Mouse (Mus musculus): ENCODE measurements around the gene Tmx2. TPM values are rescaled to one million over a fixed set of nuclear protein-coding genes. Genes with fewer than 3 reads are reported as not detected.

Gene Tmx2
- polyA plus RNA-seq, 1 experiment from 2014 or later = 125 TPM

DNA sequence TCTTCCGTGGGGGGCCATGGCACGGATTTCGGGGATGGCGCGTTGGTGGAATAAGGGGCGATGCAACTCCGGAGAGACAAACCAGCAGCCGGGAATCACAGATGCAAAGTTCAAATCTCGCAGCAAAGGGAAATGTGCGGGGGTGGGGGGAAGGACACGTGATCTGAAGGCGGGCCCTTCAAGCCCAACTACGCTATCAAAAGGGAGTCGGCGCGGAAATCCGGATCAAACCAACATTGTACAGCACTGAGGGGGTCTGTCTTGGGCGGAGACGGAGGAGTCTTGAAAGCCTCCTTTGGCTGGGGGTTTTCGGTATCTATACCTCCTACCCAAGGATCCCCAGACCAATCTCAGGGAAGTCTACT is 8.4 kb downstream of the Tmx2 start, which contains the start of gene Selenoh:
Gene Selenoh, minus strand, starts transcription at position 202 of the 365 bp plus-strand sequence.
- H3K9ac ChIP-seq (ENCODE audit: low read length) = peak within 1 kb of the TSS; percentile 94
- peak within 1 kb of the TSS; percentile 91 for H3K27ac ChIP-seq (ENCODE audit: low read length)
- H3K27me3 ChIP-seq (ENCODE audit: control insufficient read depth, insufficient read depth, low read length) = no peaks in the 10 kb centered on the region
- H3K9me3 ChIP-seq (replicated peaks; ENCODE audit: control insufficient read depth, low read length) = no peaks in the 10 kb centered on the region
- peak; percentile 94 for ATAC-seq (ENCODE audit: insufficient read depth, low FRiP score)
- peaks cover 4% of the 10 kb centered on the region; the same call in 1 of the 2 replicates for H3K36me3 ChIP-seq (ENCODE audit: control insufficient read depth, insufficient read depth, low read length)
- WGBS = under 1% methylated on average over 20 of the region's 20 CpGs
- H3K4me2 ChIP-seq (ENCODE audit: low read depth, low read length) = peak within 1 kb of the TSS; percentile 78
- peak within 1 kb of the TSS; percentile 87 for H3K4me3 ChIP-seq (replicated peaks; ENCODE audit: low read length)
- H3K4me1 ChIP-seq (ENCODE audit: control insufficient read depth, insufficient read depth, low read length) = peaks cover 12% of the 10 kb centered on the region; the same call in 1 of the 2 replicates

DNA sequence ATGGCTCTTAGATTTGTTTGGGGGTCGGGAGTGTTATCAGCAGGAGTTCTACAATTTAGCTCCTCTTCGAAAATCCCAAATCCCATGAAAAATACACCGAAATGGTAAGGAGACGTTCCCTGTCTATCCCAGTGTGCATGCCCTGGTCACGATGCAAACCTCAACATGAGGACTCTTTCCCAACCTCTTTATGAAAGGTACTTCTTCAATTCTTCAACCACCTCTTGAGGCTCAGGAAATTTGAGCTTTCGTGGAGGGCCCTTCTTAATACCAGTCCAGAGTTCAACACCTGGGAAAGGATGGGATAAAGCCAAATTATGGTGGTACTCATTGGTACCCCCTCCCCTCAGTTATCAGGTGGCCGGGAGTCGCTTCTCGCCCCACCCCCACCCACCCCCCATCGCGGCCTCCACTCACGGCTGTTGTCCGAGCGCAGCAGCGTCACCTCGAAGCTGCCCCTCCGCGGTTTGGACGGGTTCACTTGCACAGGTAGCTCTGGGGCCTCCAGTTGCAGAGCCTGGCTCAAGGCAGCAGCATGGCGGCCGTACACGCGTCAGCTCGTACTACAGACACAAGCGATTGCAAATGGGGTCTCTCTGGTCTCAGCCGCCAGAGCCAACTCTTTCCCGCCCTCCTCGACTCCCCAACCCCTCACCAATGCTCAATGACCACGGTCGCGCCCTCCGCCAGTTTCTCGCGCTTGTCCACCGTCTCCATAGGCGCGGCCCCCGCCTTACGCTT is 8.9 kb downstream of the Tmx2 start:
- H3K27me3 ChIP-seq (ENCODE audit: control insufficient read depth, insufficient read depth, low read length) = no peaks in the 10 kb centered on the region
- no peaks in the 10 kb centered on the region for H3K36me3 ChIP-seq (ENCODE audit: control insufficient read depth, insufficient read depth, low read length)
- H3K27ac ChIP-seq (ENCODE audit: low read length) = peak overlapping the region; percentile 91
- ATAC-seq (ENCODE audit: insufficient read depth, low FRiP score) = peak; percentile 64
- H3K9me3 ChIP-seq (replicated peaks; ENCODE audit: control insufficient read depth, low read length) = no peaks in the 10 kb centered on the region
- peaks cover 12% of the 10 kb centered on the region; the same call in 1 of the 2 replicates for H3K4me1 ChIP-seq (ENCODE audit: control insufficient read depth, insufficient read depth, low read length)
- H3K4me2 ChIP-seq (ENCODE audit: low read depth, low read length) = peak overlapping the region; percentile 78
- peak overlapping the region; percentile 87 for H3K4me3 ChIP-seq (replicated peaks; ENCODE audit: low read length)
- WGBS = 2% methylated on average over 39 of the region's 39 CpGs
- H3K9ac ChIP-seq (ENCODE audit: low read length) = peak overlapping the region; percentile 94

DNA sequence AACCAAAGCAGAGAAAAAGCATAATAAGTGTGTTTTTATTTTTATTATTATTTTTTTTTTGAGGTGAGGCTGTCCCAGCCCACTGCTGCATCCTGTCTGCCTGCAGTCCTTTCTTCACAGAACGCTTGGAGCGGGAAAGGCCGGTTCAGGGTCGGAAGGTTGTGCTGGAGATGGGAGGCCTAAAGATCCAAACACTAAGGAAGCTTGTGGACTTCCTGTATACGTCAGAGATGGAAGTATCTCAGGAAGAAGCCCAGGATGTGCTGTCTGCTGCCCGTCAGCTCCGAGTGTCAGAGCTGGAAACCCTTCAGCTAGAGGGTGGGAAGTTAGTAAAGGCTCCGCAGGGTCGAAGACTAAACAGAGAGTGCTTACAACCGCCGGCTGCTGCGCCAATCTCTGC is 12.9 kb downstream of the Tmx2 start:
- Histone ChIP-seq H3K27me3 (ENCODE audit: control insufficient read depth, insufficient read depth, low read length) (no peaks in the 10 kb centered on the region), H3K9me3 (replicated peaks; ENCODE audit: control insufficient read depth, low read length) (no peaks in the 10 kb centered on the region), H3K9ac (ENCODE audit: low read length) (no peak overlapping the region), H3K4me3 (replicated peaks; ENCODE audit: low read length) (no peak overlapping the region), H3K4me2 (ENCODE audit: low read depth, low read length) (no peak overlapping the region), H3K36me3 (ENCODE audit: control insufficient read depth, insufficient read depth, low read length) (no peaks in the 10 kb centered on the region), H3K4me1 (ENCODE audit: control insufficient read depth, insufficient read depth, low read length) (peaks cover 11% of the 10 kb centered on the region; the same call in 1 of the 2 replicates), H3K27ac (ENCODE audit: low read length) (peak overlapping the region; percentile 35; the same call in 1 of the 2 replicates)
- WGBS = 46% methylated on average over 12 of the region's 12 CpGs
- ATAC-seq (ENCODE audit: insufficient read depth, low FRiP score) = no peak

DNA sequence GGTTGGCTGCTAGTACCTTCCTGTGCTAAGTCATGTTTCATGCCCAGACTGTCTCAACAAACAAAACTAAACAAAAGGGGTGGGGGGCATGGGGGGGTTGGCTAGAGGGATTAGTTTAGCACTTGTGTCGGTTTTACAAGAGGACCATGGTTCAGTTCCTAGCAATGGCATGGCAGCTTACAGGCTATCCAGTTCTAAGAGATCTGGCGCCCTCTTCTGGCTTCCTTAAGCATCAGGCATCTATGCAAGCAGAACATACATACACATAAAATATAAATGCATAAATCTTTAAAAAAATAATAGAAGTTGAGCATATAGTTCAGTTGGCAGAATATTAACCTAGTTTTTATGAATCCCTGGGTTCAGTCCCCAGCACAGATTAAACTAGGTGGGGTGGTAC is 16.1 kb downstream of the Tmx2 start:
- H3K4me2 ChIP-seq (ENCODE audit: low read depth, low read length) = no peak overlapping the region
- H3K9me3 ChIP-seq (replicated peaks; ENCODE audit: control insufficient read depth, low read length) = no peaks in the 10 kb centered on the region
- no peak for ATAC-seq (ENCODE audit: insufficient read depth, low FRiP score)
- H3K9ac ChIP-seq (ENCODE audit: low read length) = no peak overlapping the region
- H3K4me3 ChIP-seq (replicated peaks; ENCODE audit: low read length) = no peak overlapping the region
- 33% methylated on average over 2 of the region's 2 CpGs for WGBS
- H3K36me3 ChIP-seq (ENCODE audit: control insufficient read depth, insufficient read depth, low read length) = no peaks in the 10 kb centered on the region
- no peaks in the 10 kb centered on the region for H3K4me1 ChIP-seq (ENCODE audit: control insufficient read depth, insufficient read depth, low read length)
- no peaks in the 10 kb centered on the region for H3K27me3 ChIP-seq (ENCODE audit: control insufficient read depth, insufficient read depth, low read length)
- H3K27ac ChIP-seq (ENCODE audit: low read length) = no peak overlapping the region

DNA sequence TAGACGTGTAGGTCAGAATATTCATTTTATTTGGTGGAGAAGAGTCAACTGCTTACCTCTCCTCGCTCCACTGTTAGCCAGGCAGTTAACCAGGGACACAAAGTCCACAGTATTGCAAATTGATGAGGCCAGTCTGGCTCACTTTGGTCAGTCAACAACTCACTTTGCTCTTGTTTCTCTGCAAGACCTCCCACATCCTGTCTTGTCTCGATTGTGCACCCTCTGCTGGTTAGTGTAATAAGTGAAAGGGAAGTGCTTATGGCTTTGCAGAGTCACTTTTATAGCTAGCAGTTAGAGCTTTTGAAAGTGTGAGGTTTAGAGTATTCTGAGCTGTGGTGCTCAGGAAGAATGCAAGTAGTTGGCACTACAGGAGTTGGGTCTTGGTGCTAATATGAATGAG is 18.7 kb downstream of the Tmx2 start:
- Histone ChIP-seq H3K4me2 (ENCODE audit: low read depth, low read length) (no peak overlapping the region), H3K4me3 (replicated peaks; ENCODE audit: low read length) (no peak overlapping the region), H3K27ac (ENCODE audit: low read length) (no peak overlapping the region), H3K9me3 (replicated peaks; ENCODE audit: control insufficient read depth, low read length) (no peaks in the 10 kb centered on the region), H3K36me3 (ENCODE audit: control insufficient read depth, insufficient read depth, low read length) (no peaks in the 10 kb centered on the region), H3K27me3 (ENCODE audit: control insufficient read depth, insufficient read depth, low read length) (no peaks in the 10 kb centered on the region), H3K9ac (ENCODE audit: low read length) (no peak overlapping the region), H3K4me1 (ENCODE audit: control insufficient read depth, insufficient read depth, low read length) (no peaks in the 10 kb centered on the region)
- WGBS = 65% methylated on average over 3 of the region's 3 CpGs
- ATAC-seq (ENCODE audit: insufficient read depth, low FRiP score) = no peak

DNA sequence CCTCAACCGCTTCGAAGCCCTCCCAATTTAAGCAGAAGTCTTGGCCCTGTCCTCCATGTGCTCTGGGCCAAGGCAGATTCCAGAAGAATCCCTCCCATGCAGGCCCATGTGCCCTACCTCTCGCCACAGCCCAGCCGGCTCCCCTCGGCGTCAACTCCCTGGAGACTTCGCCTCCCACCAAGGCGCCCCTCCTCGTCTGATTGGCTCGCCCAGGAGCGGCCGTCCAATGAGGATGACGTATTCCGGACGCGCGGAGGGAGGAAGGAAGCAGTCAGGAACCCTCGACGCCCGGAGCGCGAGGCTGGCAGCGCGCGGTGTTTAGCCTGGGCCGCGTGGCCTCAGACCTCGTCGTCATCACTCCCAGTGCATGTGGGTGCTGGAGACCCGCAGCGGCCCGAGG is 20.1 kb downstream of the Tmx2 start, which contains the start of gene Btbd18:
Gene Btbd18, plus strand, starts transcription at position 274 of the 400 bp plus-strand sequence.
- Histone ChIP-seq H3K27me3 (ENCODE audit: control insufficient read depth, insufficient read depth, low read length) (no peaks in the 10 kb centered on the region), H3K4me1 (ENCODE audit: control insufficient read depth, insufficient read depth, low read length) (no peaks in the 10 kb centered on the region), H3K36me3 (ENCODE audit: control insufficient read depth, insufficient read depth, low read length) (no peaks in the 10 kb centered on the region), H3K9me3 (replicated peaks; ENCODE audit: control insufficient read depth, low read length) (no peaks in the 10 kb centered on the region), H3K9ac (ENCODE audit: low read length) (no peak within 1 kb of the TSS), H3K27ac (ENCODE audit: low read length) (no peak within 1 kb of the TSS), H3K4me3 (replicated peaks; ENCODE audit: low read length) (no peak within 1 kb of the TSS), H3K4me2 (ENCODE audit: low read depth, low read length) (no peak within 1 kb of the TSS)
- no peak for ATAC-seq (ENCODE audit: insufficient read depth, low FRiP score)
- 93% methylated on average over 32 of the region's 32 CpGs for WGBS

DNA sequence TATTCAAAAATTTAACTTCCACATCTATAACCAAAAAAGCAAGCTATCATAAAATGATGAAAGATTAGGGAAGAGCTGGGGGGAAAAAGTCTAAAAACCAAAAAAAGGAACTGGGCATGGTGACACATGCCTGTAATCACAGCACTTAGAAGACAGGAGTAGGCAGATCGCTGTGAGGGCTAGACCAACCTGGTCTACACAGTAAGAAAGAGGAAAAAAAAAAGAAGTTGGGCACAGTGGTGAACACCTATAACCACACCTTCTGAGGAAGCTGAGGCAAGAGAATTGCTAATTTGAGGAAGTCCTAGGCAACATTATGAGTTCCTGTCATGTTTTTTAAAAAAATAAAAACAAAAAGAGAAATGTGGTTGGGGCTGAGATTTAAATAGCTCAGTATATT is 23.1 kb downstream of the Tmx2 start:
- no peak overlapping the region for H3K9ac ChIP-seq (ENCODE audit: low read length)
- no peaks in the 10 kb centered on the region for H3K27me3 ChIP-seq (ENCODE audit: control insufficient read depth, insufficient read depth, low read length)
- no peaks in the 10 kb centered on the region for H3K36me3 ChIP-seq (ENCODE audit: control insufficient read depth, insufficient read depth, low read length)
- 70% methylated on average over 1 of the region's 1 CpGs for WGBS
- H3K4me2 ChIP-seq (ENCODE audit: low read depth, low read length) = no peak overlapping the region
- no peak for ATAC-seq (ENCODE audit: insufficient read depth, low FRiP score)
- peaks cover 4% of the 10 kb centered on the region; the same call in 1 of the 2 replicates for H3K4me1 ChIP-seq (ENCODE audit: control insufficient read depth, insufficient read depth, low read length)
- no peaks in the 10 kb centered on the region for H3K9me3 ChIP-seq (replicated peaks; ENCODE audit: control insufficient read depth, low read length)
- no peak overlapping the region for H3K4me3 ChIP-seq (replicated peaks; ENCODE audit: low read length)
- H3K27ac ChIP-seq (ENCODE audit: low read length) = no peak overlapping the region

DNA sequence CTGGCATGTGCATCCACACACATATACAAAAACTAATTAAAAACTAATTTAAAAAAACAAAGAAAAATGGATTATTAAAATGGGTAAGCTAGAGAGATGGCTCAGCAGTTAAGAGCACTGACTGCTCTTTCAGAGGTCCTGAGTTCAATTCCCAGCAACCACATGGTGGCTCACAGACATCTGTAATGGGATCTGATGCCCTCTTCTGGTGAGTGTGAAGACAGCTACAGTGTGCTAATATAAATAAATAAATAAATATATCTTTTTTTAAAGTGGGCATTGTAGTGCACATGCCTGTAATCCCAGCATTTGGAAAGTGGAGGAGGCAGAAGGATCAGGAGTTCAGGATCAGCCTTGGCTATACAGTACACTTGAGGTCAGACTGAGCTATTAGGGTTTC is 25.6 kb downstream of the Tmx2 start:
- H3K27me3 ChIP-seq (ENCODE audit: control insufficient read depth, insufficient read depth, low read length) = no peaks in the 10 kb centered on the region
- H3K4me3 ChIP-seq (replicated peaks; ENCODE audit: low read length) = no peak overlapping the region
- no peak overlapping the region for H3K9ac ChIP-seq (ENCODE audit: low read length)
- H3K4me2 ChIP-seq (ENCODE audit: low read depth, low read length) = no peak overlapping the region
- ATAC-seq (ENCODE audit: insufficient read depth, low FRiP score) = no peak
- H3K4me1 ChIP-seq (ENCODE audit: control insufficient read depth, insufficient read depth, low read length) = peaks cover 4% of the 10 kb centered on the region
- H3K9me3 ChIP-seq (replicated peaks; ENCODE audit: control insufficient read depth, low read length) = no peaks in the 10 kb centered on the region
- no peaks in the 10 kb centered on the region for H3K36me3 ChIP-seq (ENCODE audit: control insufficient read depth, insufficient read depth, low read length)
- H3K27ac ChIP-seq (ENCODE audit: low read length) = no peak overlapping the region

DNA sequence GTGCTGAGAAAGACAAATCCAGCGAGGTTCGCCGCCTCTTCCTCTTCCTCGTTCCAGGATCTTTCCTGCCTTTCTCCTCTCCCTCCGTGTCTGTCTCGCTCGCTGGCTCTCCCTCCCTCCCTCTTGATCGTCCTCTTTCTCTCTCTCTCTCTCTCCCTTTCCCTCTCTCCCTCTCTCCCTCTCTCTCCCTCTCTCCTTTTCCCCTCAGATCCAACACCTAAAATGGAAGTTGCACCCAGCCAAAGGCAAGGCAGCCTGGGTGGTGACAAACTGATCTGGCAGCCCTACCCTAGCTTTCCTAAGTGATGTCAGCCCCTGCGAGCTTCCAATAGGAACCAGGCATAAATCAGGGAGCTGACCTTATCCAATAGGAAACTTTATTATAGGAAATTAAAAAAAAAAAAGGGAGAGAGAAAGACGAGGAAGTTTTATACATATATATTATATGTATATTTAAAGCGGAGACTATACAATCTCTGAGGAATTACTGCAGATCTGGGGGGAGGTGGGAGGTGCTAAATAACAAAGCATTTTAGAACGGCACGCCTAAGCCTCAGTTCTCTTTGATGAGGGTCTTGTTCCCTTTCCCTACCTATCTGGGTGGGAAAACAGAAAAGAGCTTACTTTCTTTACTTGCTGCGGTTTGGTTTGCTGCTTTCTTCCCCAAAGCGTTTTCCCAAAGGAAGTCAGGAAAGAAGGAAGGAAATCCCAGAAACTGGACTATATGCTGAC is 28.3 kb downstream of the Tmx2 start, which contains the start of gene Ctnnd1:
Gene Ctnnd1, minus strand, starts transcription at position 302 of the 732 bp plus-strand sequence.
- Histone ChIP-seq H3K4me2 (ENCODE audit: low read depth, low read length) (peak within 1 kb of the TSS; percentile 72), H3K4me1 (ENCODE audit: control insufficient read depth, insufficient read depth, low read length) (peaks cover 15% of the 10 kb centered on the region), H3K4me3 (replicated peaks; ENCODE audit: low read length) (peak within 1 kb of the TSS; percentile 78), H3K36me3 (ENCODE audit: control insufficient read depth, insufficient read depth, low read length) (no peaks in the 10 kb centered on the region), H3K27ac (ENCODE audit: low read length) (peak within 1 kb of the TSS; percentile 99), H3K27me3 (ENCODE audit: control insufficient read depth, insufficient read depth, low read length) (no peaks in the 10 kb centered on the region), H3K9ac (ENCODE audit: low read length) (peak within 1 kb of the TSS; percentile 90), H3K9me3 (replicated peaks; ENCODE audit: control insufficient read depth, low read length) (no peaks in the 10 kb centered on the region)
- ATAC-seq (ENCODE audit: insufficient read depth, low FRiP score) = peak; percentile 99
- WGBS = 0% methylated on average over 15 of the region's 15 CpGs

All from stomach, embryonic 16.5 days (tissue).